Mouse (Mus musculus): ENCODE results near the gene Pik3ap1. TPM values are rescaled to one million over a fixed set of nuclear protein-coding genes. Genes with fewer than 3 reads are reported as not detected.

Pik3ap1 gene
- polyA plus RNA-seq, 1 experiment from 2014 or later, result 3.0 TPM

DNA sequence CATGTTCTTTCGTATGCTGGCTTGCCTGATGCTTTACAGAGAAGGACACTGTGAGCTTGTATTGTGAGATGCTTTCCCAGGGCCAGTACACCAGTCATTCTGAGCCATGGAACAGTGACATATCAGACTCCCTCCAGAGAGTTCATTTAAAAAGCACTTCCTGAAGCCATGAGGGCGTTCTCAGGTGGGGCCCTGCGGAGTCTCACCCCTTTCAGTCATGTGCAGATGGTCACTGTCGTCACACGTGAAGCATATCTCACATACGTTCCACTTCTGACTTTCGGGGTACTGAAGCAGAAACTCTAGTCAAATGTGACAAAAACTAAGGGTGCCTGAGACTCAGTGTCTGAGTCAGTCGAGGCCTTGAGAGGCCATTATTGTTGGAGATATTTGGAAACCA lies 6.0 kb upstream of the Pik3ap1 start:
- no peaks in the 10 kb centered on the region for H3K9me3 ChIP-seq (replicated peaks; ENCODE audit: control insufficient read depth, low read length)
- ATAC-seq (replicated peaks; ENCODE audit: insufficient number of reproducible peaks, low FRiP score, low TSS enrichment, low read depth) (no peak), DNase-seq (ENCODE audit: low spot score) (no peak)
- H3K4me3 ChIP-seq (ENCODE audit: low read depth, low read length), result no peak overlapping the region
- H3K4me1 ChIP-seq (ENCODE audit: control insufficient read depth, insufficient read depth, low read length), result no peaks in the 10 kb centered on the region
- H3K4me2 ChIP-seq (ENCODE audit: low read depth, low read length), result no peak overlapping the region
- 84% methylated on average over 8 of the region's 8 CpGs for WGBS
- no peak overlapping the region for H3K27ac ChIP-seq (replicated peaks; ENCODE audit: low read depth, low read length)
- H3K9ac ChIP-seq (replicated peaks; ENCODE audit: low read length), result no peak overlapping the region
- no peaks in the 10 kb centered on the region for H3K27me3 ChIP-seq (ENCODE audit: control insufficient read depth, insufficient read depth, low read length)
- H3K36me3 ChIP-seq (replicated peaks; ENCODE audit: control insufficient read depth, insufficient read depth, low read depth, low read length), result no peaks in the 10 kb centered on the region

- Histone ChIP-seq H3K4me2 (ENCODE audit: low read depth, low read length) (no peak overlapping the region), H3K27ac (replicated peaks; ENCODE audit: low read depth, low read length) (no peak overlapping the region), H3K36me3 (replicated peaks; ENCODE audit: control insufficient read depth, insufficient read depth, low read depth, low read length) (no peaks in the 10 kb centered on the region), H3K4me1 (ENCODE audit: control insufficient read depth, insufficient read depth, low read length) (no peaks in the 10 kb centered on the region), H3K9ac (replicated peaks; ENCODE audit: low read length) (no peak overlapping the region), H3K4me3 (ENCODE audit: low read depth, low read length) (no peak overlapping the region), H3K27me3 (ENCODE audit: control insufficient read depth, insufficient read depth, low read length) (0 out of 2 replicates have a peak, but pooled peaks cover 3% of the 10 kb centered on the region), H3K9me3 (replicated peaks; ENCODE audit: control insufficient read depth, low read length) (no peaks in the 10 kb centered on the region)
- DNase-seq (ENCODE audit: low spot score) (no peak), ATAC-seq (replicated peaks; ENCODE audit: insufficient number of reproducible peaks, low FRiP score, low TSS enrichment, low read depth) (no peak)
- 58% methylated on average over 6 of the region's 6 CpGs for WGBS
These were observed 4.4 kb upstream of the Pik3ap1 start for GRCm38 (mm10) chr19:41389351-41389750.

DNA sequence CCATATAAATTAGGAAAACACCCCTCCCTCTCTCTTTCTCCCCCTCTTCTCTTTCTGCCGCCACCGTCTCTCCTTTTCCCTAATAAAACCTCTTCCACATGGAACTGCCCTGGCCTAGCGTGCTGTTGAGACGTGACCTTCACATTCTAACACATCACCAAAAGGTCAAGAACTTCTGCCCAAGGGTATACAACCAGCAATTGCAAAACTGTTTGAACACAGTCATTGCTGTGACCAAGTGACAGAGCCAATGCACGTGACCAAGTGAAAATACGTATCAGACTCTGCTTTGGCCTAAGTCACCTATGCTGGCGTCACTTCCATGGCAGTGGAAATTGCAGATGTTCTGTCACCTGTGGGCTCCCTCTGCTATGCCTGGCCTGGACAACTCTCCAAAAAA lies 3.3 kb upstream of the Pik3ap1 start:
- no peak overlapping the region for H3K4me3 ChIP-seq (ENCODE audit: low read depth, low read length)
- 90% methylated on average over 7 of the region's 7 CpGs for WGBS
- no peak overlapping the region for H3K27ac ChIP-seq (replicated peaks; ENCODE audit: low read depth, low read length)
- no peaks in the 10 kb centered on the region for H3K4me1 ChIP-seq (ENCODE audit: control insufficient read depth, insufficient read depth, low read length)
- no peak overlapping the region for H3K9ac ChIP-seq (replicated peaks; ENCODE audit: low read length)
- H3K4me2 ChIP-seq (ENCODE audit: low read depth, low read length), result no peak overlapping the region
- no peaks in the 10 kb centered on the region for H3K36me3 ChIP-seq (replicated peaks; ENCODE audit: control insufficient read depth, insufficient read depth, low read depth, low read length)
- DNase-seq (ENCODE audit: low spot score) (no peak), ATAC-seq (replicated peaks; ENCODE audit: insufficient number of reproducible peaks, low FRiP score, low TSS enrichment, low read depth) (no peak)
- 0 out of 2 replicates have a peak, but pooled peaks cover 3% of the 10 kb centered on the region for H3K27me3 ChIP-seq (ENCODE audit: control insufficient read depth, insufficient read depth, low read length)
- no peaks in the 10 kb centered on the region for H3K9me3 ChIP-seq (replicated peaks; ENCODE audit: control insufficient read depth, low read length)

- H3K9me3 ChIP-seq (replicated peaks; ENCODE audit: control insufficient read depth, low read length), result no peaks in the 10 kb centered on the region
- ATAC-seq (replicated peaks; ENCODE audit: insufficient number of reproducible peaks, low FRiP score, low TSS enrichment, low read depth) (no peak), DNase-seq (ENCODE audit: low spot score) (no peak)
- H3K4me3 ChIP-seq (ENCODE audit: low read depth, low read length), result no peak overlapping the region
- no peaks in the 10 kb centered on the region for H3K4me1 ChIP-seq (ENCODE audit: control insufficient read depth, insufficient read depth, low read length)
- H3K27me3 ChIP-seq (ENCODE audit: control insufficient read depth, insufficient read depth, low read length), result 0 out of 2 replicates have a peak, but pooled peaks cover 3% of the 10 kb centered on the region
- WGBS, result 56% methylated on average over 2 of the region's 2 CpGs
- H3K27ac ChIP-seq (replicated peaks; ENCODE audit: low read depth, low read length), result no peak overlapping the region
- H3K4me2 ChIP-seq (ENCODE audit: low read depth, low read length), result no peak overlapping the region
- no peak overlapping the region for H3K9ac ChIP-seq (replicated peaks; ENCODE audit: low read length)
- H3K36me3 ChIP-seq (replicated peaks; ENCODE audit: control insufficient read depth, insufficient read depth, low read depth, low read length), result no peaks in the 10 kb centered on the region
These were observed 2.4 kb upstream of the Pik3ap1 start for GRCm38 (mm10) chr19:41387262-41387661.

- ATAC-seq (replicated peaks; ENCODE audit: insufficient number of reproducible peaks, low FRiP score, low TSS enrichment, low read depth), result no peak
- WGBS, result 8% methylated on average over 12 of the region's 12 CpGs
- H3K27ac ChIP-seq (replicated peaks; ENCODE audit: low read depth, low read length), result no peak overlapping the region
- H3K36me3 ChIP-seq (replicated peaks; ENCODE audit: control insufficient read depth, insufficient read depth, low read depth, low read length), result no peaks in the 10 kb centered on the region
- 0 out of 2 replicates have a peak, but pooled peaks cover 3% of the 10 kb centered on the region for H3K27me3 ChIP-seq (ENCODE audit: control insufficient read depth, insufficient read depth, low read length)
- peak overlapping the region; percentile 55 for H3K9ac ChIP-seq (replicated peaks; ENCODE audit: low read length)
- peak; percentile 71 for DNase-seq (ENCODE audit: low spot score)
- H3K4me1 ChIP-seq (ENCODE audit: control insufficient read depth, insufficient read depth, low read length), result no peaks in the 10 kb centered on the region
- no peaks in the 10 kb centered on the region for H3K9me3 ChIP-seq (replicated peaks; ENCODE audit: control insufficient read depth, low read length)
- H3K4me2 ChIP-seq (ENCODE audit: low read depth, low read length), result peak overlapping the region; percentile 99
- H3K4me3 ChIP-seq (ENCODE audit: low read depth, low read length), result peak overlapping the region; percentile 54
These were observed 473 bp downstream of the Pik3ap1 start for GRCm38 (mm10) chr19:41384406-41384851.

DNA sequence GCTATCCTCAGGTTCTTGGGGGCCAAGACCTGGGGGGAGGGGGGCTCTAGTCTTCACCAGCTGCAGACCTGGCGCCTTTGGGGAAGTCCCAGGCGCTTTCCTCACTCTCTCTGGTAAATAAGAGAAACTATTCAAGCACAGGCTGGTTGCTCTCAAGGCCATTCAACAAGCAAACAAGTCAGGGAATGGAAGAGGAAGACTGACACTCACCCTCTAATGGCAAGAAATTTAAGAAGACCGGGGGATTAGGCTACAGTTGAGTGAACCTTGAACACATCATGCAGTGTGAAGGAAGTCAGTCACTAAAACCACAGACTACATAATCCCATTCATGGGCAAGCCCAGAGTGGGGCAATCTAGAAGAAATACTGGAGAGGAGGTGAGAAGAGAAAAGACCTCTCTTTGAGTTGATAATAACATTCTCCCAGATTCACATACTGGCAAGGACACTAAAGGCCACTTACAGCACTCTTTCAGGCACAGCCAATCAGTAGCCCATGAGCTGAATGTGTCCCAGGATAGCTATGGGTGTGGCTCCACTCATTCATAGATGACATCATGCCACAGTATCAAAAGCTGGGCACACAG lies 2.4 kb downstream of the Pik3ap1 start:
- DNase-seq (ENCODE audit: low spot score) (no peak), ATAC-seq (replicated peaks; ENCODE audit: insufficient number of reproducible peaks, low FRiP score, low TSS enrichment, low read depth) (no peak)
- Histone ChIP-seq H3K4me1 (ENCODE audit: control insufficient read depth, insufficient read depth, low read length) (no peaks in the 10 kb centered on the region), H3K36me3 (replicated peaks; ENCODE audit: control insufficient read depth, insufficient read depth, low read depth, low read length) (no peaks in the 10 kb centered on the region), H3K9me3 (replicated peaks; ENCODE audit: control insufficient read depth, low read length) (no peaks in the 10 kb centered on the region), H3K27ac (replicated peaks; ENCODE audit: low read depth, low read length) (no peak overlapping the region), H3K4me2 (ENCODE audit: low read depth, low read length) (no peak overlapping the region), H3K9ac (replicated peaks; ENCODE audit: low read length) (no peak overlapping the region), H3K4me3 (ENCODE audit: low read depth, low read length) (no peak overlapping the region), H3K27me3 (ENCODE audit: control insufficient read depth, insufficient read depth, low read length) (0 out of 2 replicates have a peak, but pooled peaks cover 3% of the 10 kb centered on the region)
- 73% methylated on average over 3 of the region's 3 CpGs for WGBS

GRCm38 (mm10) chr19:41381581-41382239 lies 3.2 kb downstream of the Pik3ap1 start:
- Histone ChIP-seq H3K36me3 (replicated peaks; ENCODE audit: control insufficient read depth, insufficient read depth, low read depth, low read length) (no peaks in the 10 kb centered on the region), H3K4me2 (ENCODE audit: low read depth, low read length) (no peak overlapping the region), H3K27me3 (ENCODE audit: control insufficient read depth, insufficient read depth, low read length) (0 out of 2 replicates have a peak, but pooled peaks cover 3% of the 10 kb centered on the region), H3K9me3 (replicated peaks; ENCODE audit: control insufficient read depth, low read length) (no peaks in the 10 kb centered on the region), H3K4me3 (ENCODE audit: low read depth, low read length) (no peak overlapping the region), H3K4me1 (ENCODE audit: control insufficient read depth, insufficient read depth, low read length) (no peaks in the 10 kb centered on the region), H3K9ac (replicated peaks; ENCODE audit: low read length) (no peak overlapping the region), H3K27ac (replicated peaks; ENCODE audit: low read depth, low read length) (no peak overlapping the region)
- DNase-seq (ENCODE audit: low spot score) (no peak), ATAC-seq (replicated peaks; ENCODE audit: insufficient number of reproducible peaks, low FRiP score, low TSS enrichment, low read depth) (no peak)
- WGBS, result 74% methylated on average over 9 of the region's 9 CpGs

DNA sequence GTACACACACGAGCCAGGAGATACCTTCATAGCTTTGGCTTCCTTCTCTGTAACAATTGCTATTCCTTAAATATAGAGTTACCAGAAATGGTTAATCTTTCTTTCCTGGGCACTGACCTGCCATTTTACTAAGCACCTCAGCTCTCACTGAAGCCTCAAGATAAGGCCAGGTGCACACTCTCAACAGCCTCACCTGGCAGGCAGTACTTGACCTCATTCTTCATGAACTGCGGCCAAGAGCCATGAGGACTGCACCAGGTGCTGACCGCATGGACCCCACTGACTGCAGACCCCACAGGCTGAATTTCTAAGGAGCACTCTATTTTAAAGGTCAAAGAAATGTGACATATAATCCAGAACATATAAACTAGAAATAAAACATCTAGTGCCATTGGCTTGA lies 5.7 kb downstream of the Pik3ap1 start:
- H3K27ac ChIP-seq (replicated peaks; ENCODE audit: low read depth, low read length), result no peak overlapping the region
- WGBS, result 84% methylated on average over 3 of the region's 3 CpGs
- H3K9me3 ChIP-seq (replicated peaks; ENCODE audit: control insufficient read depth, low read length), result no peaks in the 10 kb centered on the region
- H3K4me1 ChIP-seq (ENCODE audit: control insufficient read depth, insufficient read depth, low read length), result no peaks in the 10 kb centered on the region
- no peak for ATAC-seq (replicated peaks; ENCODE audit: insufficient number of reproducible peaks, low FRiP score, low TSS enrichment, low read depth)
- H3K27me3 ChIP-seq (ENCODE audit: control insufficient read depth, insufficient read depth, low read length), result no peaks in the 10 kb centered on the region
- H3K4me3 ChIP-seq (ENCODE audit: low read depth, low read length), result no peak overlapping the region
- no peaks in the 10 kb centered on the region for H3K36me3 ChIP-seq (replicated peaks; ENCODE audit: control insufficient read depth, insufficient read depth, low read depth, low read length)
- H3K9ac ChIP-seq (replicated peaks; ENCODE audit: low read length), result no peak overlapping the region
- no peak overlapping the region for H3K4me2 ChIP-seq (ENCODE audit: low read depth, low read length)
- no peak for DNase-seq (ENCODE audit: low spot score)
